20 mouse cellular contexts compared by ENCODE assay signal in genomic region chr6:144111561-144111960, GRCm38 (mm10).
A peak's percentile ranks its signal among the peaks of the same experiment; 100 is the strongest.
DNase-seq lines count a peak whose midpoint lies in the region; ATAC-seq and TF ChIP-seq lines count a peak whose summit lies in the region.
"Had no signal": no experiment of that assay in that cellular context is flagged by ENCODE, and none has a peak within 500 bp of the region (broad histone marks: within the 10 kb centered on the region; RNA-seq: fewer than 3 reads in every experiment).

No protein-coding gene starts in this region.

- DNase-seq in hindbrain, embryonic 11.5 days (ENCODE audit: low spot score) = no peak
- DNase-seq in brain, embryonic 14.5 days (ENCODE audit: low read depth) = peak; percentile 64
- DNase-seq in layer of hippocampus, postnatal 36 days = no peak
- DNase-seq: adrenal gland, adult 2 months; adrenal gland, postnatal 25 days; cerebellum, adult 9-10 months; heart, adult 2 months; heart, postnatal 14 days; kidney, adult 8-10 months had no signal

- H3K4me3 ChIP-seq in forebrain, embryonic 13.5 days = no peak overlapping the region
- no peak overlapping the region for H3K4me3 ChIP-seq in forebrain, embryonic 12.5 days (replicated peaks)
- H3K4me3 ChIP-seq in hindbrain, embryonic 13.5 days = no peak overlapping the region
- no peak overlapping the region for H3K4me3 ChIP-seq in hindbrain, embryonic 11.5 days (ENCODE audit: low read depth, low read length)
- H3K4me3 ChIP-seq in forebrain, embryonic 16.5 days (replicated peaks; ENCODE audit: low read length) = no peak overlapping the region
- H3K4me3 ChIP-seq: embryonic facial prominence, embryonic 12.5 days; heart, adult 2 months; heart, embryonic 15.5 days; hindbrain, embryonic 10.5 days had no signal

- H3K27me3 ChIP-seq in forebrain, embryonic 13.5 days = no peaks in the 10 kb centered on the region
- H3K27me3 ChIP-seq in forebrain, embryonic 12.5 days = no peaks in the 10 kb centered on the region
- no peaks in the 10 kb centered on the region for H3K27me3 ChIP-seq in hindbrain, embryonic 13.5 days
- no peaks in the 10 kb centered on the region for H3K27me3 ChIP-seq in hindbrain, embryonic 11.5 days (ENCODE audit: control insufficient read depth, insufficient read depth, low read length)
- no peaks in the 10 kb centered on the region for H3K27me3 ChIP-seq in forebrain, embryonic 16.5 days (replicated peaks; ENCODE audit: control insufficient read depth, insufficient read depth, low read length)
- H3K27me3 ChIP-seq: embryonic facial prominence, embryonic 12.5 days; heart, embryonic 15.5 days had no signal

- no peak for TF ChIP-seq CTCF in brain, embryonic 14.5 days (IDR thresholded peaks at IDR 0.05; ENCODE audit: borderline replicate concordance, extremely low read depth, insufficient read depth, insufficient read length)

- peaks cover 22% of the 10 kb centered on the region for H3K4me1 ChIP-seq in forebrain, embryonic 13.5 days
- H3K4me1 ChIP-seq in forebrain, embryonic 12.5 days = peaks cover 20% of the 10 kb centered on the region
- peaks cover 16% of the 10 kb centered on the region for H3K4me1 ChIP-seq in hindbrain, embryonic 13.5 days (replicated peaks)
- H3K4me1 ChIP-seq in hindbrain, embryonic 11.5 days (replicated peaks; ENCODE audit: control insufficient read depth, insufficient read depth, low read length) = no peaks in the 10 kb centered on the region
- peaks cover 14% of the 10 kb centered on the region for H3K4me1 ChIP-seq in forebrain, embryonic 16.5 days (replicated peaks; ENCODE audit: control insufficient read depth, insufficient read depth, low read length)
- H3K4me1 ChIP-seq: embryonic facial prominence, embryonic 12.5 days; heart, embryonic 15.5 days had no signal

- WGBS in forebrain, embryonic 13.5 days = 67% methylated on average over 6 of the region's 6 CpGs
- WGBS in forebrain, embryonic 12.5 days = 74% methylated on average over 6 of the region's 6 CpGs
- WGBS in hindbrain, embryonic 13.5 days = 72% methylated on average over 6 of the region's 6 CpGs
- WGBS in hindbrain, embryonic 11.5 days = 77% methylated on average over 6 of the region's 6 CpGs
- WGBS in forebrain, embryonic 16.5 days = 62% methylated on average over 6 of the region's 6 CpGs

- H3K9ac ChIP-seq in forebrain, embryonic 13.5 days = no peak overlapping the region; the same call in 1 of the 2 replicates
- no peak overlapping the region for H3K9ac ChIP-seq in forebrain, embryonic 12.5 days
- no peak overlapping the region for H3K9ac ChIP-seq in hindbrain, embryonic 13.5 days
- H3K9ac ChIP-seq in hindbrain, embryonic 11.5 days (ENCODE audit: low read depth, low read length) = no peak overlapping the region
- no peak overlapping the region for H3K9ac ChIP-seq in forebrain, embryonic 16.5 days (replicated peaks; ENCODE audit: low read depth, low read length)
- H3K9ac ChIP-seq: embryonic facial prominence, embryonic 12.5 days; heart, embryonic 15.5 days had no signal

- peak overlapping the region; percentile 25; the same call in 1 of the 2 replicates for H3K27ac ChIP-seq in forebrain, embryonic 13.5 days
- no peak overlapping the region for H3K27ac ChIP-seq in forebrain, embryonic 12.5 days
- H3K27ac ChIP-seq in hindbrain, embryonic 13.5 days = peak overlapping the region; percentile 23; the same call in 1 of the 2 replicates
- no peak overlapping the region for H3K27ac ChIP-seq in hindbrain, embryonic 11.5 days (ENCODE audit: low read depth, low read length)
- peak overlapping the region; percentile 55; the same call in 1 of the 2 replicates for H3K27ac ChIP-seq in forebrain, embryonic 16.5 days (ENCODE audit: low read length)
- H3K27ac ChIP-seq: embryonic facial prominence, embryonic 12.5 days; heart, adult 2 months; heart, embryonic 15.5 days; hindbrain, embryonic 10.5 days had no signal

- ATAC-seq in forebrain, embryonic 13.5 days = no peak
- no peak for ATAC-seq in forebrain, embryonic 12.5 days (ENCODE audit: low FRiP score)
- no peak for ATAC-seq in hindbrain, embryonic 13.5 days (ENCODE audit: low FRiP score)
- ATAC-seq in hindbrain, embryonic 11.5 days (ENCODE audit: low FRiP score) = no peak
- ATAC-seq in forebrain, embryonic 16.5 days = no peak
- ATAC-seq: hindbrain, embryonic 16.5 days; inflammation-experienced regulatory T-cells, adult 6 months; intestine, postnatal 0 days had no signal

- no peak for TF ChIP-seq POLR2A in brain, embryonic 14.5 days (IDR thresholded peaks at IDR 0.05; ENCODE audit: borderline replicate concordance, extremely low read depth, insufficient read depth, insufficient read length, poor library complexity, severe bottlenecking)

- H3K36me3 ChIP-seq in forebrain, embryonic 13.5 days (ENCODE audit: poor library complexity, severe bottlenecking) = peaks cover 11% of the 10 kb centered on the region; the same call in 1 of the 2 replicates
- H3K36me3 ChIP-seq in forebrain, embryonic 12.5 days (replicated peaks) = peaks cover 12% of the 10 kb centered on the region; the same call in 1 of the 2 replicates
- H3K36me3 ChIP-seq in hindbrain, embryonic 13.5 days = no peaks in the 10 kb centered on the region
- H3K36me3 ChIP-seq in hindbrain, embryonic 11.5 days (ENCODE audit: control insufficient read depth, insufficient read depth, low read length) = no peaks in the 10 kb centered on the region
- H3K36me3 ChIP-seq in forebrain, embryonic 16.5 days (ENCODE audit: control insufficient read depth, insufficient read depth) = no peaks in the 10 kb centered on the region
- H3K36me3 ChIP-seq: heart, embryonic 15.5 days had no signal

- H3K4me2 ChIP-seq in forebrain, embryonic 13.5 days = no peak overlapping the region
- H3K4me2 ChIP-seq in forebrain, embryonic 12.5 days = no peak overlapping the region
- H3K4me2 ChIP-seq in hindbrain, embryonic 13.5 days = no peak overlapping the region
- no peak overlapping the region for H3K4me2 ChIP-seq in hindbrain, embryonic 11.5 days (replicated peaks; ENCODE audit: low read depth, low read length)
- H3K4me2 ChIP-seq in forebrain, embryonic 16.5 days (ENCODE audit: low read length) = no peak overlapping the region
- H3K4me2 ChIP-seq: embryonic facial prominence, embryonic 12.5 days; heart, embryonic 11.5 days; heart, embryonic 15.5 days had no signal

- H3K9me3 ChIP-seq in forebrain, embryonic 13.5 days (replicated peaks) = no peaks in the 10 kb centered on the region
- H3K9me3 ChIP-seq in forebrain, embryonic 12.5 days = no peaks in the 10 kb centered on the region
- H3K9me3 ChIP-seq in hindbrain, embryonic 13.5 days = no peaks in the 10 kb centered on the region
- H3K9me3 ChIP-seq in hindbrain, embryonic 11.5 days (ENCODE audit: control insufficient read depth, low read length) = no peaks in the 10 kb centered on the region
- no peaks in the 10 kb centered on the region for H3K9me3 ChIP-seq in forebrain, embryonic 16.5 days (ENCODE audit: control insufficient read depth, low read length)
- H3K9me3 ChIP-seq: embryonic facial prominence, embryonic 12.5 days; heart, embryonic 15.5 days; hindbrain, embryonic 10.5 days had no signal

Comparison
In these comparisons a context has a peak if more than half of its experiments do, and no peak if none do; other contexts are left out.
1. H3K27ac ChIP-seq: peak in forebrain, embryonic 13.5 days (single experiment), hindbrain, embryonic 13.5 days (single experiment) and forebrain, embryonic 16.5 days (single experiment); none in forebrain, embryonic 12.5 days (single experiment) and hindbrain, embryonic 11.5 days (single experiment).